Mouse (Mus musculus): ENCODE measurements around the gene Jpt2. TPM values are rescaled to one million over a fixed set of nuclear protein-coding genes. Genes with fewer than 3 reads are reported as not detected.

The Jpt2 gene
- total RNA-seq, 2 experiments from 2014 or later, result 8.2 to 13.3 TPM

- no peak for DNase-seq
- intact Hi-C loops (cut with DNase I; ENCODE audit: low total_unique reads), result no loop called here
Observed at GRCm38 (mm10) chr17:24891321-24891720, 69.2 kb downstream of the Jpt2 start.

GRCm38 (mm10) chr17:24890151-24891092 is 70.1 kb downstream of the Jpt2 start:
- no peak for DNase-seq
- intact Hi-C loops (cut with DNase I; ENCODE audit: low total_unique reads), result no loop called here

GRCm38 (mm10) chr17:24888862-24889261 is 71.6 kb downstream of the Jpt2 start:
- intact Hi-C loops (cut with DNase I; ENCODE audit: low total_unique reads), result no loop called here
- DNase-seq, result no peak

Other genes with a start within 250 kb of the Jpt2 start
- not detected for gene Rnf151, start 242.6 kb downstream of the Jpt2 start, total RNA-seq (2021)
- gene Rps2, start 242.6 kb downstream of the Jpt2 start, total RNA-seq (2021), result 100 to 1,000 TPM; 643 to 719 TPM
- gene Ndufb10, start 236.2 kb downstream of the Jpt2 start, total RNA-seq (2021), result 100 to 1,000 TPM; 467 to 532 TPM
- 100 to 1,000 TPM; 781 to 864 TPM for gene Rpl3l, start 232.9 kb downstream of the Jpt2 start, total RNA-seq (2021)
- 100 to 1,000 TPM; 143 to 165 TPM for gene Msrb1, start 224.0 kb downstream of the Jpt2 start, total RNA-seq (2021)
- gene Hs3st6, start 207.7 kb downstream of the Jpt2 start, total RNA-seq (2021), result not detected
- not detected for gene Meiob, start 156.4 kb downstream of the Jpt2 start, total RNA-seq (2021)
- gene Hagh, start 120.5 kb downstream of the Jpt2 start, total RNA-seq (2021), result 10 to 100 TPM; 71.1 to 77.2 TPM
- 10 to 100 TPM; 38.9 to 46.1 TPM for gene Fahd1, start 110.3 kb downstream of the Jpt2 start, total RNA-seq (2021)
- gene Igfals, start 94.7 kb downstream of the Jpt2 start, total RNA-seq (2021), result 1 to 10 TPM; 2.9 TPM
- gene Nubp2, start 74.3 kb downstream of the Jpt2 start, total RNA-seq (2021), result 10 to 100 TPM; 12.5 to 14.6 TPM
- gene Spsb3, start 74.0 kb downstream of the Jpt2 start, total RNA-seq (2021), result 10 to 100 TPM; 24.4 to 29.2 TPM
- gene Eme2, start 65.6 kb downstream of the Jpt2 start, total RNA-seq (2021), result 10 to 100 TPM; 13.9 to 14.5 TPM
- 100 to 1,000 TPM; 118 to 120 TPM for gene Mrps34, start 65.6 kb downstream of the Jpt2 start, total RNA-seq (2021)
- gene Nme3, start 64.2 kb downstream of the Jpt2 start, total RNA-seq (2021), result 1 to 10 TPM; 7.6 to 9.0 TPM
- gene Mapk8ip3, start 23.7 kb downstream of the Jpt2 start, total RNA-seq (2021), result 10 to 100 TPM; 16.3 to 19.2 TPM
- gene Cramp1l, start 55.1 kb upstream of the Jpt2 start, total RNA-seq (2021), result 1 to 10 TPM; 7.1 to 7.3 TPM
- gene Ift140, start 55.4 kb upstream of the Jpt2 start, total RNA-seq (2021), result 1 to 10 TPM; 2.9 to 4.1 TPM
- gene Tmem204, start 122.9 kb upstream of the Jpt2 start, total RNA-seq (2021), result 10 to 100 TPM; 13.9 to 16.3 TPM
- gene Telo2, start 155.3 kb upstream of the Jpt2 start, total RNA-seq (2021), result 1 to 10 TPM; 9.2 to 9.3 TPM
- 1 to 10 TPM; 8.4 to 9.6 TPM for gene Ptx4, start 160.1 kb upstream of the Jpt2 start, total RNA-seq (2021)
- 10 to 100 TPM; 14.3 to 15.5 TPM for gene Clcn7, start 172.7 kb upstream of the Jpt2 start, total RNA-seq (2021)
- not detected for gene Ccdc154, start 201.8 kb upstream of the Jpt2 start, total RNA-seq (2021)
- not detected for gene Gm38655, start 214.8 kb upstream of the Jpt2 start, total RNA-seq (2021)
- gene BC003965, start 223.9 kb upstream of the Jpt2 start, total RNA-seq (2021), result 10 to 100 TPM; 13.0 to 13.1 TPM
- 1 to 10 TPM; 4.6 to 4.8 TPM for gene Unkl, start 227.7 kb upstream of the Jpt2 start, total RNA-seq (2021)

Measured in gastrocnemius, postnatal 14 days (tissue).